In genomic region chr11:69416921-69417448, GRCm38 (mm10) we compare ENCODE assay signal across 7 mouse cellular contexts. TPM values are rescaled to one million over a fixed set of nuclear protein-coding genes. Genes with fewer than 3 reads are reported as not detected.
A peak's percentile ranks its signal among the peaks of the same experiment; 100 is the strongest.
DNase-seq lines count a peak whose midpoint lies in the region; ATAC-seq and TF ChIP-seq lines count a peak whose summit lies in the region.

No protein-coding gene starts in this region.

- no peaks in the 10 kb centered on the region for H3K27me3 ChIP-seq in liver, adult 2 months (ENCODE audit: control insufficient read depth, insufficient read depth, low read length)
- peaks cover 15% of the 10 kb centered on the region for H3K27me3 ChIP-seq in embryonic facial prominence, embryonic 13.5 days
- peaks cover 6% of the 10 kb centered on the region; the same call in 1 of the 2 replicates for H3K27me3 ChIP-seq in intestine, embryonic 16.5 days (replicated peaks; ENCODE audit: control insufficient read depth, insufficient read depth, low read length)
- H3K27me3 ChIP-seq in neural tube, embryonic 15.5 days (replicated peaks) = peaks cover 16% of the 10 kb centered on the region

- no peak for DNase-seq in liver, adult 2 months (ENCODE audit: extremely low read depth, low read depth, low spot score)
- DNase-seq in liver = no peak

- no peak for TF ChIP-seq CTCF in liver, adult 2 months (IDR thresholded peaks at IDR 0.05; ENCODE audit: low read depth, low read length)

- H3K79me2 ChIP-seq in liver, adult 2 months (ENCODE audit: control insufficient read depth, insufficient read depth, low read length) = no peaks in the 10 kb centered on the region

- H3K4me3 ChIP-seq in liver, adult 2 months (ENCODE audit: insufficient read depth, low read depth, low read length) = peak overlapping the region; percentile 9; the same call in 1 of the 2 replicates
- H3K4me3 ChIP-seq in embryonic facial prominence, embryonic 13.5 days = peak overlapping the region; percentile 79
- peak overlapping the region; percentile 65 for H3K4me3 ChIP-seq in intestine, embryonic 16.5 days (ENCODE audit: low read length)
- peak overlapping the region; percentile 65 for H3K4me3 ChIP-seq in neural tube, embryonic 15.5 days (replicated peaks)

- peaks cover 30% of the 10 kb centered on the region for H3K4me1 ChIP-seq in liver, adult 2 months (ENCODE audit: control insufficient read depth, insufficient read depth, low read length)
- peaks cover 67% of the 10 kb centered on the region for H3K4me1 ChIP-seq in embryonic facial prominence, embryonic 13.5 days
- H3K4me1 ChIP-seq in intestine, embryonic 16.5 days (ENCODE audit: control insufficient read depth, insufficient read depth, low read length) = peaks cover 53% of the 10 kb centered on the region
- H3K4me1 ChIP-seq in neural tube, embryonic 15.5 days = peaks cover 77% of the 10 kb centered on the region

- ATAC-seq in embryonic facial prominence, embryonic 13.5 days (ENCODE audit: insufficient number of reproducible peaks, insufficient read depth, low FRiP score, low TSS enrichment, low read depth) = no peak
- no peak; the same call in 1 of the 2 replicates for ATAC-seq in intestine, embryonic 16.5 days
- ATAC-seq in neural tube, embryonic 15.5 days (ENCODE audit: low FRiP score) = no peak
- no peak for ATAC-seq in erythroid progenitor cell, adult 5-6 weeks (replicated peaks; ENCODE audit: low FRiP score, poor library complexity, severe bottlenecking)
- no peak for ATAC-seq in frontal cortex, adult (ENCODE audit: low TSS enrichment)

- H3K27ac ChIP-seq in liver, adult 2 months (replicated peaks; ENCODE audit: insufficient read depth, low read depth, low read length) = peak overlapping the region; percentile 98
- peak overlapping the region; percentile 99 for H3K27ac ChIP-seq in embryonic facial prominence, embryonic 13.5 days
- peak overlapping the region; percentile 98 for H3K27ac ChIP-seq in intestine, embryonic 16.5 days (ENCODE audit: low read length)
- H3K27ac ChIP-seq in neural tube, embryonic 15.5 days (replicated peaks) = peak overlapping the region; percentile 98

- peak overlapping the region; percentile 57 for H3K9ac ChIP-seq in liver, adult 2 months (ENCODE audit: low read depth, low read length)
- peak overlapping the region; percentile 77; the same call in 1 of the 2 replicates for H3K9ac ChIP-seq in embryonic facial prominence, embryonic 13.5 days
- H3K9ac ChIP-seq in intestine, embryonic 16.5 days (ENCODE audit: low read depth, low read length) = peak overlapping the region; percentile 75
- peak overlapping the region; percentile 60 for H3K9ac ChIP-seq in neural tube, embryonic 15.5 days (replicated peaks)

- peak overlapping the region; percentile 97 for H3K4me2 ChIP-seq in embryonic facial prominence, embryonic 13.5 days
- H3K4me2 ChIP-seq in intestine, embryonic 16.5 days (ENCODE audit: low read depth, low read length) = peak overlapping the region; percentile 97
- H3K4me2 ChIP-seq in neural tube, embryonic 15.5 days = peak overlapping the region; percentile 96

- WGBS in liver, adult 2 months = 9% methylated on average over 8 of the region's 8 CpGs
- WGBS in embryonic facial prominence, embryonic 13.5 days = 3% methylated on average over 8 of the region's 8 CpGs
- 5% methylated on average over 8 of the region's 8 CpGs for WGBS in intestine, embryonic 16.5 days
- 3% methylated on average over 8 of the region's 8 CpGs for WGBS in neural tube, embryonic 15.5 days

- no peaks in the 10 kb centered on the region for H3K9me3 ChIP-seq in embryonic facial prominence, embryonic 13.5 days
- H3K9me3 ChIP-seq in intestine, embryonic 16.5 days (ENCODE audit: control insufficient read depth, low read length) = no peaks in the 10 kb centered on the region
- H3K9me3 ChIP-seq in neural tube, embryonic 15.5 days (replicated peaks) = no peaks in the 10 kb centered on the region

- TF ChIP-seq POLR2A in liver, adult 2 months (IDR thresholded peaks at IDR 0.05; ENCODE audit: extremely low read depth, insufficient read depth, low read length) = no peak

- H3K36me3 ChIP-seq in liver, adult 2 months (ENCODE audit: control insufficient read depth, insufficient read depth, low read length) = no peaks in the 10 kb centered on the region
- peaks cover 14% of the 10 kb centered on the region for H3K36me3 ChIP-seq in embryonic facial prominence, embryonic 13.5 days
- no peaks in the 10 kb centered on the region for H3K36me3 ChIP-seq in intestine, embryonic 16.5 days (ENCODE audit: control insufficient read depth, insufficient read depth, low read length)
- H3K36me3 ChIP-seq in neural tube, embryonic 15.5 days = peaks cover 10% of the 10 kb centered on the region

RNA-seq across cellular contexts. Expression of gene Kdm6b, which starts 3.5 kb away (rescaled TPM):
- 1.6 and 2.3 TPM in 2 replicates for total RNA-seq in liver, adult 2 months (2014; rRNA removed)
- polyA plus RNA-seq in liver, adult 2 months (2012; rRNA removed) = 4.2 and 4.6 TPM in 2 replicates
- 41.3 and 43.1 TPM in 2 replicates for polyA plus RNA-seq in embryonic facial prominence, embryonic 13.5 days (2015; fragmentation: Nextera tagmentation; extraction: Ambion mirVana)
- polyA plus RNA-seq in intestine, embryonic 16.5 days (2015; fragmentation: Nextera tagmentation; extraction: Ambion mirVana) = 17.6 and 18.8 TPM in 2 replicates
- 29.4 and 32.6 TPM in 2 replicates for polyA plus RNA-seq in neural tube, embryonic 15.5 days (2015; fragmentation: Nextera tagmentation; extraction: Ambion mirVana)
- 6.5 and 11.7 TPM in 2 replicates for total RNA-seq in erythroid progenitor cell, adult 5-6 weeks (2015; ENCODE audit: low replicate concordance)
- total RNA-seq in erythroid progenitor cell, adult 5-6 weeks (2017; ENCODE audit: low replicate concordance) = 0.64 and 1.2 TPM in 2 replicates

RNA-seq across cellular contexts. Expression of gene Tmem88, which starts 19.0 kb away (rescaled TPM):
- 1.3 and 1.7 TPM in 2 replicates for total RNA-seq in liver, adult 2 months (2014; rRNA removed)
- 6.7 and 8.5 TPM in 2 replicates for polyA plus RNA-seq in liver, adult 2 months (2012; rRNA removed)
- 13.2 and 16.4 TPM in 2 replicates for polyA plus RNA-seq in embryonic facial prominence, embryonic 13.5 days (2015; fragmentation: Nextera tagmentation; extraction: Ambion mirVana)
- polyA plus RNA-seq in intestine, embryonic 16.5 days (2015; fragmentation: Nextera tagmentation; extraction: Ambion mirVana) = 30.8 and 31.0 TPM in 2 replicates
- 6.2 and 9.1 TPM in 2 replicates for polyA plus RNA-seq in neural tube, embryonic 15.5 days (2015; fragmentation: Nextera tagmentation; extraction: Ambion mirVana)
- not detected in 2 replicates for total RNA-seq in erythroid progenitor cell, adult 5-6 weeks (2015; ENCODE audit: low replicate concordance)
- total RNA-seq in erythroid progenitor cell, adult 5-6 weeks (2017; ENCODE audit: low replicate concordance) = not detected in 2 replicates

RNA-seq across cellular contexts. Expression of gene Cyb5d1, which starts 21.6 kb away (rescaled TPM):
- total RNA-seq in liver, adult 2 months (2014; rRNA removed) = 33.9 and 40.7 TPM in 2 replicates
- 21.1 and 22.1 TPM in 2 replicates for polyA plus RNA-seq in liver, adult 2 months (2012; rRNA removed)
- 43.4 and 46.5 TPM in 2 replicates for polyA plus RNA-seq in embryonic facial prominence, embryonic 13.5 days (2015; fragmentation: Nextera tagmentation; extraction: Ambion mirVana)
- polyA plus RNA-seq in intestine, embryonic 16.5 days (2015; fragmentation: Nextera tagmentation; extraction: Ambion mirVana) = 22.6 and 24.0 TPM in 2 replicates
- 29.7 and 31.5 TPM in 2 replicates for polyA plus RNA-seq in neural tube, embryonic 15.5 days (2015; fragmentation: Nextera tagmentation; extraction: Ambion mirVana)
- total RNA-seq in erythroid progenitor cell, adult 5-6 weeks (2015; ENCODE audit: low replicate concordance) = 8.3 and 11.7 TPM in 2 replicates
- 25.7 and 32.5 TPM in 2 replicates for total RNA-seq in erythroid progenitor cell, adult 5-6 weeks (2017; ENCODE audit: low replicate concordance)

RNA-seq across cellular contexts. Expression of gene Naa38, which starts 21.7 kb away (rescaled TPM):
- total RNA-seq in liver, adult 2 months (2014; rRNA removed) = 86.6 and 91.5 TPM in 2 replicates
- 133 and 150 TPM in 2 replicates for polyA plus RNA-seq in liver, adult 2 months (2012; rRNA removed)
- polyA plus RNA-seq in embryonic facial prominence, embryonic 13.5 days (2015; fragmentation: Nextera tagmentation; extraction: Ambion mirVana) = 145 and 150 TPM in 2 replicates
- 168 and 170 TPM in 2 replicates for polyA plus RNA-seq in intestine, embryonic 16.5 days (2015; fragmentation: Nextera tagmentation; extraction: Ambion mirVana)
- polyA plus RNA-seq in neural tube, embryonic 15.5 days (2015; fragmentation: Nextera tagmentation; extraction: Ambion mirVana) = 130 and 132 TPM in 2 replicates
- 26.8 and 31.7 TPM in 2 replicates for total RNA-seq in erythroid progenitor cell, adult 5-6 weeks (2015; ENCODE audit: low replicate concordance)
- 21.6 and 21.9 TPM in 2 replicates for total RNA-seq in erythroid progenitor cell, adult 5-6 weeks (2017; ENCODE audit: low replicate concordance)

RNA-seq across cellular contexts. Expression of gene Chd3, which starts 47.8 kb away (rescaled TPM):
- total RNA-seq in liver, adult 2 months (2014; rRNA removed) = 45.2 and 57.5 TPM in 2 replicates
- polyA plus RNA-seq in liver, adult 2 months (2012; rRNA removed) = 55.2 and 80.2 TPM in 2 replicates
- 135 and 142 TPM in 2 replicates for polyA plus RNA-seq in embryonic facial prominence, embryonic 13.5 days (2015; fragmentation: Nextera tagmentation; extraction: Ambion mirVana)
- polyA plus RNA-seq in intestine, embryonic 16.5 days (2015; fragmentation: Nextera tagmentation; extraction: Ambion mirVana) = 33.4 and 35.5 TPM in 2 replicates
- polyA plus RNA-seq in neural tube, embryonic 15.5 days (2015; fragmentation: Nextera tagmentation; extraction: Ambion mirVana) = 70.6 and 76.1 TPM in 2 replicates
- 21.0 and 33.2 TPM in 2 replicates for total RNA-seq in erythroid progenitor cell, adult 5-6 weeks (2015; ENCODE audit: low replicate concordance)
- total RNA-seq in erythroid progenitor cell, adult 5-6 weeks (2017; ENCODE audit: low replicate concordance) = 18.9 and 19.5 TPM in 2 replicates

Comparison
In these comparisons a context has a peak if more than half of its experiments do, and no peak if none do; other contexts are left out.
1. H3K4me3 ChIP-seq: peak in every context shown above with its lines; median percentile 79 in embryonic facial prominence, embryonic 13.5 days; 65 in intestine, embryonic 16.5 days; 65 in neural tube, embryonic 15.5 days; 9 in liver, adult 2 months.